Comparison of ENCODE assay signal across 10 mouse cellular contexts in genomic region chr15:98868346-98869063, GRCm38 (mm10). TPM values are rescaled to one million over a fixed set of nuclear protein-coding genes. Genes with fewer than 3 reads are reported as not detected.
A peak's percentile ranks its signal among the peaks of the same experiment; 100 is the strongest.
DNase-seq lines count a peak whose midpoint lies in the region; ATAC-seq and TF ChIP-seq lines count a peak whose summit lies in the region.
"Had no signal": no experiment of that assay in that cellular context is flagged by ENCODE, and none has a peak within 500 bp of the region (broad histone marks: within the 10 kb centered on the region; RNA-seq: fewer than 3 reads in every experiment).

No protein-coding gene starts in this region.

- TF ChIP-seq POLR2A in bone marrow, adult 2 months (IDR thresholded peaks at IDR 0.05; ENCODE audit: borderline replicate concordance, control insufficient read depth, low read depth, low read length) = no peak

- peaks cover 44% of the 10 kb centered on the region for H3K4me1 ChIP-seq in heart, embryonic 13.5 days
- peaks cover 4% of the 10 kb centered on the region for H3K4me1 ChIP-seq in bone marrow, adult 2 months (ENCODE audit: control insufficient read depth, insufficient read depth, low read length)
- peaks cover 39% of the 10 kb centered on the region for H3K4me1 ChIP-seq in hindbrain, embryonic 12.5 days
- H3K4me1 ChIP-seq in midbrain, embryonic 13.5 days (replicated peaks) = peaks cover 50% of the 10 kb centered on the region

- no peaks in the 10 kb centered on the region for H3K27me3 ChIP-seq in heart, embryonic 13.5 days (replicated peaks)
- no peaks in the 10 kb centered on the region for H3K27me3 ChIP-seq in hindbrain, embryonic 12.5 days
- no peaks in the 10 kb centered on the region for H3K27me3 ChIP-seq in midbrain, embryonic 13.5 days
- H3K27me3 ChIP-seq: Patski had no signal

- intact Hi-C loops in heart, postnatal 36 days (cut with DNase I) = no loop called here

- H3K9ac ChIP-seq in heart, embryonic 13.5 days = peak overlapping the region; percentile 100
- H3K9ac ChIP-seq in hindbrain, embryonic 12.5 days = peak overlapping the region; percentile 99
- H3K9ac ChIP-seq in midbrain, embryonic 13.5 days (replicated peaks) = peak overlapping the region; percentile 99

- peaks cover 36% of the 10 kb centered on the region for H3K36me3 ChIP-seq in heart, embryonic 13.5 days
- H3K36me3 ChIP-seq in hindbrain, embryonic 12.5 days = peaks cover 32% of the 10 kb centered on the region
- H3K36me3 ChIP-seq in midbrain, embryonic 13.5 days = peaks cover 31% of the 10 kb centered on the region

- no peak for ATAC-seq in heart, embryonic 13.5 days (ENCODE audit: extremely low read depth, insufficient number of reproducible peaks, low FRiP score, low TSS enrichment)
- ATAC-seq in hindbrain, embryonic 12.5 days (ENCODE audit: low FRiP score) = no peak
- no peak for ATAC-seq in midbrain, embryonic 13.5 days
- ATAC-seq: Patski had no signal

- peak overlapping the region; percentile 100 for H3K4me2 ChIP-seq in heart, embryonic 13.5 days
- H3K4me2 ChIP-seq in hindbrain, embryonic 12.5 days (replicated peaks) = peak overlapping the region; percentile 99
- H3K4me2 ChIP-seq in midbrain, embryonic 13.5 days (replicated peaks) = peak overlapping the region; percentile 100

- 24% methylated on average over 11 of the region's 11 CpGs for WGBS in heart, embryonic 13.5 days
- 36% methylated on average over 11 of the region's 11 CpGs for WGBS in bone marrow, adult 2 months
- WGBS in hindbrain, embryonic 12.5 days = 47% methylated on average over 11 of the region's 11 CpGs
- WGBS in midbrain, embryonic 13.5 days = 32% methylated on average over 11 of the region's 11 CpGs

- H3K27ac ChIP-seq in heart, embryonic 13.5 days (replicated peaks) = peak overlapping the region; percentile 100
- H3K27ac ChIP-seq in bone marrow, adult 2 months (ENCODE audit: control insufficient read depth, insufficient read depth, low read depth, low read length, poor library complexity) = peak overlapping the region; percentile 42
- H3K27ac ChIP-seq in hindbrain, embryonic 12.5 days = no peak overlapping the region; the same call in 1 of the 2 replicates
- H3K27ac ChIP-seq in midbrain, embryonic 13.5 days = no peak overlapping the region

- no peaks in the 10 kb centered on the region for H3K9me3 ChIP-seq in heart, embryonic 13.5 days
- H3K9me3 ChIP-seq in hindbrain, embryonic 12.5 days (replicated peaks) = no peaks in the 10 kb centered on the region
- no peaks in the 10 kb centered on the region for H3K9me3 ChIP-seq in midbrain, embryonic 13.5 days

- DNase-seq in heart, postnatal 36 days = no peak
- DNase-seq in right cerebral cortex, postnatal 36 days (ENCODE audit: low spot score in 2 of 2) = no peak
- DNase-seq in right cerebral cortex, postnatal 4 days = no peak
- no peak for DNase-seq in thymus, postnatal 4 days

- TF ChIP-seq CTCF in bone marrow, adult 2 months (IDR thresholded peaks at IDR 0.05; ENCODE audit: control insufficient read depth, insufficient read depth, low read length) = no peak

- H3K4me3 ChIP-seq in heart, embryonic 13.5 days = peak overlapping the region; percentile 98
- H3K4me3 ChIP-seq in bone marrow, adult 2 months (replicated peaks; ENCODE audit: control insufficient read depth, low read depth, low read length) = peak overlapping the region; percentile 52
- peak overlapping the region; percentile 91 for H3K4me3 ChIP-seq in hindbrain, embryonic 12.5 days
- peak overlapping the region; percentile 100 for H3K4me3 ChIP-seq in midbrain, embryonic 13.5 days (replicated peaks)

RNA-seq across cellular contexts. Expression of gene Kmt2d, which starts 2.5 kb away (rescaled TPM):
- 8.1 and 8.9 TPM in 2 replicates for polyA plus RNA-seq in heart, embryonic 13.5 days (2015; fragmentation: Nextera tagmentation; extraction: Ambion mirVana)
- total RNA-seq in heart, postnatal 36 days (2021) = 10 to 100 TPM; 56.9 to 60.3 TPM
- polyA plus RNA-seq in bone marrow, adult 2 months (2011; ENCODE audit: insufficient read depth, insufficient read length, low replicate concordance, missing spikeins) = 67.1 and 105 TPM in 2 replicates
- 12.2 and 12.5 TPM in 2 replicates for polyA plus RNA-seq in hindbrain, embryonic 12.5 days (2016; fragmentation: Nextera tagmentation; extraction: Ambion mirVana)
- 13.1 and 13.9 TPM in 2 replicates for polyA plus RNA-seq in midbrain, embryonic 13.5 days (2015; fragmentation: Nextera tagmentation; extraction: Ambion mirVana)

RNA-seq across cellular contexts. Expression of gene Rhebl1, which starts 25.8 kb away (rescaled TPM):
- polyA plus RNA-seq in heart, embryonic 13.5 days (2015; fragmentation: Nextera tagmentation; extraction: Ambion mirVana) = 6.2 and 6.6 TPM in 2 replicates
- 1 to 10 TPM; 3.0 to 4.3 TPM for total RNA-seq in heart, postnatal 36 days (2021)
- polyA plus RNA-seq in bone marrow, adult 2 months (2011; ENCODE audit: insufficient read depth, insufficient read length, low replicate concordance, missing spikeins) = 9.6 and 9.8 TPM in 2 replicates
- 22.0 and 27.0 TPM in 2 replicates for polyA plus RNA-seq in hindbrain, embryonic 12.5 days (2016; fragmentation: Nextera tagmentation; extraction: Ambion mirVana)
- 33.0 and 33.9 TPM in 2 replicates for polyA plus RNA-seq in midbrain, embryonic 13.5 days (2015; fragmentation: Nextera tagmentation; extraction: Ambion mirVana)

RNA-seq across cellular contexts. Expression of gene Dhh, which starts 29.8 kb away (rescaled TPM):
- 2.1 and 2.3 TPM in 2 replicates for polyA plus RNA-seq in heart, embryonic 13.5 days (2015; fragmentation: Nextera tagmentation; extraction: Ambion mirVana)
- total RNA-seq in heart, postnatal 36 days (2021) = 1 to 10 TPM; 1.7 to 1.9 TPM
- 0.60 TPM in 1 of 2 replicates, not detected in the other for polyA plus RNA-seq in bone marrow, adult 2 months (2011; ENCODE audit: insufficient read depth, insufficient read length, low replicate concordance, missing spikeins)
- polyA plus RNA-seq in hindbrain, embryonic 12.5 days (2016; fragmentation: Nextera tagmentation; extraction: Ambion mirVana) = 0.84 and 1.1 TPM in 2 replicates
- 0.48 and 0.82 TPM in 2 replicates for polyA plus RNA-seq in midbrain, embryonic 13.5 days (2015; fragmentation: Nextera tagmentation; extraction: Ambion mirVana)
- total RNA-seq: hematopoietic stem cell, adult 5-6 weeks had no signal
- polyA plus RNA-seq: Patski had no signal

RNA-seq across cellular contexts. Expression of gene Prkag1, which starts 37.2 kb away (rescaled TPM):
- polyA plus RNA-seq in heart, embryonic 13.5 days (2015; fragmentation: Nextera tagmentation; extraction: Ambion mirVana) = 88.3 and 95.1 TPM in 2 replicates
- total RNA-seq in heart, postnatal 36 days (2021) = 100 to 1,000 TPM in 1 of 2 experiments, 10 to 100 TPM in 1; 99.8 to 112 TPM
- polyA plus RNA-seq in bone marrow, adult 2 months (2011; ENCODE audit: insufficient read depth, insufficient read length, low replicate concordance, missing spikeins) = 64.8 and 107 TPM in 2 replicates
- polyA plus RNA-seq in hindbrain, embryonic 12.5 days (2016; fragmentation: Nextera tagmentation; extraction: Ambion mirVana) = 71.0 and 78.9 TPM in 2 replicates
- 83.3 and 89.9 TPM in 2 replicates for polyA plus RNA-seq in midbrain, embryonic 13.5 days (2015; fragmentation: Nextera tagmentation; extraction: Ambion mirVana)

RNA-seq across cellular contexts. Expression of gene Lmbr1l, which starts 49.5 kb away (rescaled TPM):
- 13.5 and 15.0 TPM in 2 replicates for polyA plus RNA-seq in heart, embryonic 13.5 days (2015; fragmentation: Nextera tagmentation; extraction: Ambion mirVana)
- total RNA-seq in heart, postnatal 36 days (2021) = 10 to 100 TPM; 15.0 TPM
- 32.7 and 73.3 TPM in 2 replicates for polyA plus RNA-seq in bone marrow, adult 2 months (2011; ENCODE audit: insufficient read depth, insufficient read length, low replicate concordance, missing spikeins)
- polyA plus RNA-seq in hindbrain, embryonic 12.5 days (2016; fragmentation: Nextera tagmentation; extraction: Ambion mirVana) = 38.4 and 39.2 TPM in 2 replicates
- polyA plus RNA-seq in midbrain, embryonic 13.5 days (2015; fragmentation: Nextera tagmentation; extraction: Ambion mirVana) = 40.7 and 50.1 TPM in 2 replicates

Comparison
In these comparisons a context has a peak if more than half of its experiments do, and no peak if none do; other contexts are left out.
1. H3K27ac ChIP-seq: peak in heart, embryonic 13.5 days (single experiment) and bone marrow, adult 2 months (single experiment); none in hindbrain, embryonic 12.5 days (single experiment) and midbrain, embryonic 13.5 days (single experiment).
2. Peak in every context shown above with its lines, with median percentiles within 50 percentile points of each other: H3K4me2 ChIP-seq, H3K4me3 ChIP-seq and H3K9ac ChIP-seq.